Mouse (Mus musculus) heart, embryonic 12.5 days (tissue): ENCODE measurements at regions not wholly inside any gene's neighbourhood (a gene's known extent, or its start where the extent isn't known, plus 50 kb on each side); places are given as distances from the start of the nearest gene placed in this dataset.

Experiments
- ATAC-seq: fragments of 200-750 bp; cut with Nextera tagmentation; 2 replicates; pipeline ENCODE4 v1.8.0; 2017; ENCODE audit warnings: moderate TSS enrichment, moderate library complexity; ENCODE audit not compliant: insufficient number of reproducible peaks, low FRiP score
- H3K27ac ChIP-seq: fragments of 300-500 bp; sonication (generic); 2 replicates; pipeline ENCODE4 v1.5.1; 2016; ENCODE audit warnings: mild to moderate bottlenecking, moderate library complexity; ENCODE audit not compliant: poor library complexity, severe bottlenecking
- H3K27me3 ChIP-seq: fragments of 300-500 bp; sonication (generic); replicated peaks from 2 replicates; pipeline ENCODE4 v1.6.1; 2016; ENCODE audit warnings: mild to moderate bottlenecking, moderate library complexity
- H3K36me3 ChIP-seq: fragments of 300-500 bp; sonication (generic); 2 replicates; pipeline ENCODE4 v1.6.1; 2016; ENCODE audit warnings: mild to moderate bottlenecking, moderate library complexity
- H3K4me1 ChIP-seq: fragments of 300-500 bp; sonication (generic); replicated peaks from 2 replicates; pipeline ENCODE4 v1.6.1; 2016; ENCODE audit warnings: mild to moderate bottlenecking
- H3K4me2 ChIP-seq: fragments of 300-500 bp; sonication (generic); 2 replicates; pipeline ENCODE4 v1.6.1; 2016; ENCODE audit warnings: mild to moderate bottlenecking, moderate library complexity
- H3K4me3 ChIP-seq: fragments of 300-500 bp; sonication (generic); 2 replicates; pipeline ENCODE4 v1.5.1; 2016; ENCODE audit warnings: mild to moderate bottlenecking
- H3K9ac ChIP-seq: fragments of 300-500 bp; sonication (generic); 2 replicates; pipeline ENCODE4 v1.6.1; 2016; ENCODE audit warnings: mild to moderate bottlenecking, moderate library complexity
- H3K9me3 ChIP-seq: fragments of 300-500 bp; sonication (generic); replicated peaks from 2 replicates; pipeline ENCODE4 v1.6.1; 2016; ENCODE audit warnings: mild to moderate bottlenecking, moderate library complexity
- WGBS: fragments of 180-500 bp; shearing (Covaris S2); methylation state at CpG from one replicate; pipeline ENCODE4 v1.1.7; 2016; 5-methylcytosine and 5-hydroxymethylcytosine counted together

GRCm38 (mm10) chr17:61960837-61961236 is 920.3 kb downstream of the Efna5 start:
- Histone ChIP-seq H3K9me3 (no peaks in the 10 kb centered on the region), H3K4me2 (no peak overlapping the region), H3K4me3 (no peak overlapping the region), H3K36me3 (no peaks in the 10 kb centered on the region), H3K27ac (no peak overlapping the region), H3K4me1 (peaks cover 9% of the 10 kb centered on the region), H3K9ac (no peak overlapping the region), H3K27me3 (no peaks in the 10 kb centered on the region)
- WGBS: 21% methylated on average over 5 of the region's 5 CpGs
- no peak for ATAC-seq

DNA sequence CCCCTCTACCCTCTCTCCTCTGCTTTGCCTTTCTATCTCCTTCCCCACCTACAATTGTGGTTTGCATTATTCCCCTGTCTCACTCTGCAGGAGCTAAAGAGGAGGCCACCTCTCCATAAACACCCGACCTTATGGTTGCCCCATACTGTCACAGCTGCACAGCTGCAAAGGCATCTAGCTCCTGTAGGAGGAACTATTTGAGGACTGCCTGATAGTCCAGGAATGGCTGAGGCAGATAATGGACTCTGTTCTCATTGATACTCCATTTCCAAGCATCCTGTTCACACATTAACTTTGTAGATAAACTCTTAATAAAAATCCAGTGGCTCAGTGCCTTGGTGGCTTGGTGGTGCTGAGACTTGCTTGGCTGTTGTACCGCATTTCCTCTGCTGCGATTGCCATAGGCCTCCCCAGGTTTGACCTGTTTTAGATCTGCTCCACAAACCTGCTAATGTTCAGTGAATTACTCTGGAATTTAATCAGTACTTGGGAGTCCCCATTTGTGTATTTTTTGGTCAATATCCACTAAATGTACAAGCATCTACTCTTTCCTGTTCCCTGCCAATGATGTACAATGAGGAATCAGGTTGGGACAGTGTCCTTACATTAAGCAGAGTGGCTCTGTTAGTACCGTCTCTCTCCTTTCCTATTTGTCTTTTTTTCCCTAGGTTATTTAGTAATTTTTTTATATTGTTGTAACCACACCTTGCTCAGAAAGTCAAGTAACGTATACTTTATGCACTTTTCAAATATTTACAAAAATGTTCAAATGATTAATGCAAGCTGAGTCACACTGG is 920.9 kb downstream of the Efna5 start:
- Histone ChIP-seq H3K9me3 (no peaks in the 10 kb centered on the region), H3K4me2 (no peak overlapping the region), H3K4me1 (peaks cover 9% of the 10 kb centered on the region), H3K27ac (no peak overlapping the region), H3K27me3 (no peaks in the 10 kb centered on the region), H3K36me3 (no peaks in the 10 kb centered on the region), H3K9ac (no peak overlapping the region), H3K4me3 (no peak overlapping the region)
- peak; percentile 42; the same call in 1 of the 2 replicates for ATAC-seq
- WGBS: 38% methylated on average over 5 of the region's 5 CpGs

GRCm38 (mm10) chr17:61917766-61918165 is 963.4 kb downstream of the Efna5 start:
- Histone ChIP-seq H3K27me3 (no peaks in the 10 kb centered on the region), H3K4me3 (no peak overlapping the region), H3K36me3 (no peaks in the 10 kb centered on the region), H3K9ac (no peak overlapping the region), H3K27ac (no peak overlapping the region), H3K9me3 (no peaks in the 10 kb centered on the region), H3K4me2 (no peak overlapping the region), H3K4me1 (no peaks in the 10 kb centered on the region)
- ATAC-seq: no peak

DNA sequence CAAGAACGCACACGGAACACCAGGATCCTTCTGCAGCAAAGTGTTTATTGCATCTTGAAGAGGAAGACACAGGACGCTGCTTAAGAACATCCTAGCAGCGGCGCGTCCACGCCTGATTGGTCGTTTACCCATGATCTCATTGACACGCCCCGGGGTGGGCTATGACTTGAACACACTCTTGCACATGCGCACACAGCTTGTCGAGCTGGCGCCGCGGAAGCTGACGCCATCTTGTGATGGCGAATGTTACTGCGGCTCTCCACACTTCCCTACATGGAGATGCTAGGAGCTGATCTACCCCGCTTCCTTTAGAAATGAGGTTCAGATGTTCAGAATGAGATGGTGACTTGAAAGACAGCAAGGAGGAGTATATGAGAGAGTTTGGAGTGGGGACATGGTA is 978.2 kb downstream of the Efna5 start:
- Histone ChIP-seq H3K9me3 (no peaks in the 10 kb centered on the region), H3K27ac (no peak overlapping the region), H3K36me3 (no peaks in the 10 kb centered on the region), H3K4me1 (no peaks in the 10 kb centered on the region), H3K4me3 (no peak overlapping the region), H3K27me3 (no peaks in the 10 kb centered on the region), H3K4me2 (no peak overlapping the region), H3K9ac (no peak overlapping the region)
- no peak for ATAC-seq
- 85% methylated on average over 19 of the region's 19 CpGs for WGBS

GRCm38 (mm10) chr17:61890631-61891030 is 990.5 kb downstream of the Efna5 start:
- Histone ChIP-seq H3K9ac (no peak overlapping the region), H3K4me3 (no peak overlapping the region), H3K4me1 (no peaks in the 10 kb centered on the region), H3K36me3 (no peaks in the 10 kb centered on the region), H3K27ac (no peak overlapping the region), H3K9me3 (no peaks in the 10 kb centered on the region), H3K4me2 (no peak overlapping the region), H3K27me3 (no peaks in the 10 kb centered on the region)
- 72% methylated on average over 4 of the region's 4 CpGs for WGBS
- no peak for ATAC-seq

GRCm38 (mm10) chr17:61866154-61866553 is 1015.0 kb downstream of the Efna5 start:
- ATAC-seq: no peak
- Histone ChIP-seq H3K9me3 (no peaks in the 10 kb centered on the region), H3K4me1 (no peaks in the 10 kb centered on the region), H3K4me2 (no peak overlapping the region), H3K36me3 (no peaks in the 10 kb centered on the region), H3K9ac (no peak overlapping the region), H3K27ac (no peak overlapping the region), H3K4me3 (no peak overlapping the region), H3K27me3 (no peaks in the 10 kb centered on the region)
- WGBS: 60% methylated on average over 4 of the region's 4 CpGs

- H3K36me3 ChIP-seq: no peaks in the 10 kb centered on the region
- H3K27ac ChIP-seq: no peak overlapping the region
- H3K4me3 ChIP-seq: no peak overlapping the region
- no peaks in the 10 kb centered on the region for H3K27me3 ChIP-seq
- WGBS: 56% methylated on average over 2 of the region's 2 CpGs
- H3K9ac ChIP-seq: no peak overlapping the region
- no peaks in the 10 kb centered on the region for H3K9me3 ChIP-seq
- ATAC-seq: no peak
- no peak overlapping the region for H3K4me2 ChIP-seq
- no peaks in the 10 kb centered on the region for H3K4me1 ChIP-seq
These were observed 1018.7 kb downstream of the Efna5 start for GRCm38 (mm10) chr17:61862437-61862836.

DNA sequence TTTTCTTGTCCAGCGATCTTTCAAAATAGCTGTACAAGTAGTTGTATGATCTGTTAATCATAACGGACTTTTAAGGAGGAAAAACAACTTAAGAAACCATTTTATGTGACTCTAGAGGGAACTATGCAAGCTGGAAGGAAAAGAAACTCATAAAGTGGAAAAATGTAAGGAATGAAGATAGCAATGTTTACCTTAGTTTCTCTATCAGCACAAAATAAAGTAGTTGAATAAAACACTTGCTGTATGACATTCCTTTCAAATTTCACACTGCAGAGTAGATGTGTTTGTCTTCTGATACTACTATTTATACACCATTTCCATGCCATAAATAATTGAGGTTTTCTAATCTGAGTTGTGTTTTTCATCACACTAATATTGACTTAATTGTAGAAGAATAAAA is 1043.6 kb downstream of the Efna5 start:
- Histone ChIP-seq H3K27me3 (no peaks in the 10 kb centered on the region), H3K4me1 (no peaks in the 10 kb centered on the region), H3K4me3 (no peak overlapping the region), H3K4me2 (no peak overlapping the region), H3K9ac (no peak overlapping the region), H3K9me3 (no peaks in the 10 kb centered on the region), H3K27ac (no peak overlapping the region), H3K36me3 (no peaks in the 10 kb centered on the region)
- WGBS: 63% methylated on average over 2 of the region's 2 CpGs
- no peak for ATAC-seq

DNA sequence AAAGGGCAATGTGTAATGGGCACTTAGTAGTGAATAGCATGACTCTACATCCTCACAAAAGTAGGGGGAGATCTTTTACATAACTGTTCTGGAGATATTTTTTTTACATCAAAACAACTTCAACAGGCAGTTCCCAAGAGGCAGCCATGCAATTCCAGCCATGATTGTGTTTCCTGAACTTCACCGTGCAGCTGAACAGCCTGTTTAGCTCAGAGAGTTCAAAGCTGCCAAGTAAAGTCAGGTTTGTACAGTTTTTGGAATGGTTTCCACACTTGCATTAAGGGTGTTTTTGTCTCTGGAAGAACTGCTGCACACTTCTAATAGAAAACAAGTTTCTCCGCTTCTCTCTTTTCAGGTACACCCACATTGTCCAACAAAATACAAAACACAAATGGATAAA is 1065.6 kb downstream of the Efna5 start:
- Histone ChIP-seq H3K9me3 (no peaks in the 10 kb centered on the region), H3K27me3 (no peaks in the 10 kb centered on the region), H3K27ac (no peak overlapping the region), H3K4me3 (no peak overlapping the region), H3K36me3 (no peaks in the 10 kb centered on the region), H3K4me1 (no peaks in the 10 kb centered on the region), H3K4me2 (no peak overlapping the region), H3K9ac (no peak overlapping the region)
- 76% methylated on average over 2 of the region's 2 CpGs for WGBS
- no peak for ATAC-seq

- Histone ChIP-seq H3K4me2 (no peak overlapping the region), H3K27me3 (no peaks in the 10 kb centered on the region), H3K9me3 (no peaks in the 10 kb centered on the region), H3K4me3 (no peak overlapping the region), H3K4me1 (no peaks in the 10 kb centered on the region), H3K27ac (no peak overlapping the region), H3K9ac (no peak overlapping the region), H3K36me3 (no peaks in the 10 kb centered on the region)
- no peak for ATAC-seq
These were observed 1112.8 kb downstream of the Efna5 start for GRCm38 (mm10) chr17:61768361-61768760.

GRCm38 (mm10) chr17:61765143-61765542 is 1116.0 kb downstream of the Efna5 start:
- H3K27me3 ChIP-seq: no peaks in the 10 kb centered on the region
- no peak overlapping the region for H3K4me3 ChIP-seq
- no peak overlapping the region for H3K27ac ChIP-seq
- WGBS: 62% methylated on average over 2 of the region's 2 CpGs
- H3K4me1 ChIP-seq: no peaks in the 10 kb centered on the region
- no peaks in the 10 kb centered on the region for H3K36me3 ChIP-seq
- H3K9ac ChIP-seq: no peak overlapping the region
- ATAC-seq: no peak
- no peak overlapping the region for H3K4me2 ChIP-seq
- H3K9me3 ChIP-seq: no peaks in the 10 kb centered on the region
